Mouse (Mus musculus): ENCODE measurements at regions not wholly inside any gene's neighbourhood (a gene's known extent, or its start where the extent isn't known, plus 50 kb on each side); places are given as distances from the start of the nearest gene placed in this dataset.

DNA sequence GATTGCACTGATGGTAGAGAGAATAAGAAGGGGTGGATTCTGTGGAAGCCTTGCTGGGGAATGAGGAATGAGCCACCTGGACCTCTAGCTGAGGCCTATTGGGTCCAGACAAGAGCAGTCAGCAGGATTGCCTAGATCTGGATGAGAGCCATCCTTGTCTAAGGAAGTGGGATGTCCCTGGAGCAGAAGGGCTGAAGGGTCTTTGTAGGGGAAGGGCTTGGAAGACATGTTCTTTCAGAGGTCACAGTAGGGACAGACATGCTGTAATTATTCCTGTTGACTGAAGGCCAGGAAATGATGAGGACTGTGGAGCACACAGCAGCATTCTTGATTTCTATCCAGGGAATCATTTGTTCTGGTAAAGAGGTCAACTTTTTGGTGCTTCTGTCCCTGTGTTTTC, 86.2 kb upstream of the Nectin3 start:
- TF ChIP-seq GATA1 (IDR thresholded peaks at IDR 0.05; ENCODE audit: borderline replicate concordance, low read length) (no peak), FLI1 (IDR thresholded peaks at IDR 0.05; ENCODE audit: low read length) (no peak)
